Mouse (Mus musculus) MEL-GATA-1-ER (cell line): ENCODE results near the gene Dynlt1b.
"Not testable (repeated sequence)": the region's sequence is repeated elsewhere in the genome, so short reads cannot be mapped to it uniquely, and the experiment has no call there.

Experiments used
- DNase-seq: peaks from one replicate; pipeline ENCODE4 v3.0.0-alpha.2; 2012; ENCODE audit warnings: low read depth; ENCODE audit errors: extremely low read depth

Dynlt1b gene

DNA sequence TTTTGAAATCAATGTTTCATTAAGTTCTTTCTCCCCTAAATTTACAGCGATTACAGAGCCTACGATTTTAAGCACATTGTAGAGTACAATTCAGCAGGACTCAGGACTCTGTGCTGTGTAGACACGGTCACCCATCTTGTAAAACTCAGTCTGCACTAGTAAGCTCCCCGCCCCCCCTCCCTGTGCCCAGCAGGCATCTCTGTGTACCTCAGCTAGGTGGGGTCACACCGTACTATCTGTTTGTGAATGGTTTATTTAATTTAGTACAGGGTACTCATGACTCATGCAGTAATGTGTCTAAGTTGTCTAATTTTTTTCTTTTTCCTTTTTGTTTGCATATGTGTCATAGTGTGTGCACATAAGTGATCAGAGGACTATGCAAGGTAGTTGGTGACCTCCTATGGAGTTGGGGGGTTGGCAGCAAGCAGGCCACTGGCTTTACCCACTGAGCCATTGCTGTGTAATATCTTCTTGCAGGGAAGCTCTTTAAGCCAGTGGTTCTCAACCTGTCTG, 31.2 kb downstream of the Dynlt1b start:
- DNase-seq = not testable (repeated sequence)

GRCm38 (mm10) chr17:6465735-6466134, 35.8 kb downstream of the Dynlt1b start:
- not testable (repeated sequence) for DNase-seq

GRCm38 (mm10) chr17:6467638-6468461, 37.9 kb downstream of the Dynlt1b start:
- DNase-seq = not testable (repeated sequence)

GRCm38 (mm10) chr17:6470031-6470430, 40.1 kb downstream of the Dynlt1b start:
- not testable (repeated sequence) for DNase-seq

- not testable (repeated sequence) for DNase-seq
Measured at GRCm38 (mm10) chr17:6470671-6471070, 40.8 kb downstream of the Dynlt1b start.

DNA sequence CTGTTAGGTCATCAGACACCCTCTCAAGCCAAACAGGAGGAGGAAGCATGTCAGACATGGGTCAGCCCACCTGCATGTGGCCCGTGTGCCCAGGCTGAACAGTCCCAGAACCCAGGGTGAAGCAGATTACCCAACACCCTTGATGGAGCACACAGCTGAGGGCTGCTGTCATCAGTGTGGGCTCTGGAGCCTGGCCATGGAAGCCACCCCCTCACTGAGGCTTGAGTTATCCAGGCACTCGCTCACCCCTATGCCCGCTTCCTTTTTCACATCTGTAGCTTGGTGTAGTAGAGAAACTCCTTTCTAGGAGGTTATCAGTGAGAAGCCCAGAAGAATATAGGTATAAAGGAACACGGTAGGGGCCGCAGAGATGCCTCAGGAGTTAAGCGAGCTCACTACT, 45.4 kb downstream of the Dynlt1b start:
- DNase-seq = not testable (repeated sequence)

DNA sequence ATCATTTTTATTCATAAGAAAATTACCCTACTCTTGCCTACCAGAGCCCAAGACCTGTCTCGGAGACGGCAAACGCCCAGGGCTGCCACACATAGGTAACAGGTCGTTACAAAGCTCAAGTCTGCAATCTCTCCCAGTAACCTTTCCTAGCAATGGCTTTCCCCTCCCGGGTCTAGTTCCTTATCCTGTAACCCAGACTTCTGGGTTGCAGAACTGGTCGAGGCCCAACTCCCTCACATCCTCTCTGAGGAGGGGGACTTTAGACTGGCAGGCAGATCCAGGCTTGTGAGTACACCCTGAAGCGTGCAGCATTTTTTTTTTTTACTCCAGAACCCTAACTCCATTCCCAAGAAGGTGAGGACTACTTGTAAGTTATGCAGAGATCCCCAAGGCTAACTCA, 46.0 kb downstream of the Dynlt1b start:
- DNase-seq = not testable (repeated sequence)

- DNase-seq = not testable (repeated sequence)
Measured at GRCm38 (mm10) chr17:6476495-6476947, 46.6 kb downstream of the Dynlt1b start.

DNA sequence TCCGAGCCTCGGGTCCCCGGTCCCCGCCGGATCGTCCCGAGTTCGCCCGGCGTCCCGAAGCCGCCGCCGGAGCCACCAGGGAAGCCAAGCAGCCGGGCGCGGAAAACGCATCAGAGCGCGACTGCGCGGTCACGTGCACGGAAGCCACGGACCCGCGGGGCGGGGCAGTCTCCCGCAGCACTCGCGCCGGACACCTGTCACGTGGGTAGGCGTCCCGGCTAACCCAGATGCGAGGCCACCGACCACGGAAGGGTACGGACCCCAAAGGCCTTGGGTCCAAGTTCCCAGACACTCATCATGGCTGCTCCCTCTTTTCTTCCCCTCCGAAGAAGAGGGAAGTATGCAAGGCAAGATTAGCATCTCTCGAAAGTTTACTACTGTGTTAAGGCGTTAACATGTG, 47.1 kb downstream of the Dynlt1b start:
- DNase-seq = peak; percentile 44

- not testable (repeated sequence) for DNase-seq
Measured at GRCm38 (mm10) chr17:6480855-6481589, 51.1 kb downstream of the Dynlt1b start.

- DNase-seq = not testable (repeated sequence)
Measured at GRCm38 (mm10) chr17:6481590-6481963, 51.7 kb downstream of the Dynlt1b start.

GRCm38 (mm10) chr17:6482248-6482647, 52.3 kb downstream of the Dynlt1b start:
- DNase-seq = not testable (repeated sequence)
